Mouse (Mus musculus) MEL (cell line): Measurements from ENCODE around the gene Optn. TPM values are rescaled to one million over a fixed set of nuclear protein-coding genes. Genes with fewer than 3 reads are reported as not detected.

ENCODE experiments used
- DNase-seq: peaks from one replicate; pipeline ENCODE4 v3.0.0; 2011; ENCODE audit warnings: low read depth, low spot score
- H3K27ac ChIP-seq: 2 replicates; pipeline ENCODE4 v1.5.1; 2012; ENCODE audit warnings: low read depth, mild to moderate bottlenecking, control low read depth, low read length, moderate library complexity; ENCODE audit not compliant: control insufficient read depth
- H3K27me3 ChIP-seq, 2 experiments: fragments of 150-350 bp in 1 of 2; sonication (generic) in 1 of 2; 2 replicates each; pipeline ENCODE4 v1.6.1; 2012; ENCODE audit warnings: low read length in 2 of 2, mild to moderate bottlenecking in 2 of 2, improper control_type of control experiment in 1 of 2, moderate library complexity in 1 of 2; ENCODE audit not compliant: insufficient read depth in 2 of 2, control insufficient read depth in 1 of 2
- H3K36me3 ChIP-seq, 2 experiments: 2 replicates each; pipeline ENCODE4 v1.6.1; 2012 to 2014; ENCODE audit warnings: low read length in 2 of 2, improper control_type of control experiment in 1 of 2, inconsistent platforms in 1 of 2, mild to moderate bottlenecking in 1 of 2; ENCODE audit not compliant: insufficient read depth in 2 of 2, control insufficient read depth in 1 of 2
- H3K4me1 ChIP-seq, 2 experiments: fragments of 150-350 bp in 1 of 2; sonication (generic) in 1 of 2; 2 replicates each; pipeline ENCODE4 v1.6.1; 2012; ENCODE audit warnings: low read length in 2 of 2, improper control_type of control experiment in 1 of 2, mild to moderate bottlenecking in 1 of 2; ENCODE audit not compliant: insufficient read depth in 2 of 2, control insufficient read depth in 1 of 2
- H3K4me3 ChIP-seq, 2 experiments: fragments of 150-350 bp in 1 of 2; sonication (generic) in 1 of 2; 2 replicates each; pipeline ENCODE4 v1.5.1; 2012; ENCODE audit warnings: low read depth in 2 of 2, low read length in 2 of 2, mild to moderate bottlenecking in 2 of 2, moderate library complexity in 2 of 2, control low read depth in 1 of 2, improper control_type of control experiment in 1 of 2; ENCODE audit not compliant: control insufficient read depth in 1 of 2, insufficient read depth in 1 of 2
- H3K79me2 ChIP-seq: 2 replicates; pipeline ENCODE4 v1.6.1; 2012; ENCODE audit warnings: mild to moderate bottlenecking, low read length, moderate library complexity; ENCODE audit not compliant: control insufficient read depth, poor library complexity, insufficient read depth
- H3K9ac ChIP-seq: 2 replicates; pipeline ENCODE4 v1.6.1; 2012; ENCODE audit warnings: low read depth, mild to moderate bottlenecking, control low read depth, low read length, moderate library complexity; ENCODE audit not compliant: control insufficient read depth, poor library complexity, severe bottlenecking
- H3K9me3 ChIP-seq: fragments of 150-350 bp; sonication (generic); replicated peaks from 2 replicates; pipeline ENCODE4 v1.6.1; 2012; ENCODE audit warnings: mild to moderate bottlenecking, low read length, improper control_type of control experiment, moderate library complexity; ENCODE audit not compliant: insufficient read depth
- BHLHE40 ChIP-seq: IDR thresholded peaks from 2 replicates; pipeline ENCODE4 v1.6.1; 2012; ENCODE audit warnings: low read depth, mild to moderate bottlenecking, inconsistent platforms, low read length, improper control_type of control experiment, borderline replicate concordance
- CHD1 ChIP-seq: IDR thresholded peaks from 2 replicates; pipeline ENCODE4 v1.6.1; 2012; ENCODE audit warnings: low read depth, mild to moderate bottlenecking, inconsistent platforms, low read length, improper control_type of control experiment
- CHD2 ChIP-seq: IDR thresholded peaks from 2 replicates; pipeline ENCODE4 v1.6.1; 2011; ENCODE audit warnings: low read length, improper control_type of control experiment
- CTCF ChIP-seq, 3 experiments: IDR thresholded peaks in 2 of 3; conservative IDR thresholded peaks in 1 of 3; 2 replicates each; pipeline ENCODE4 v1.5.1; 2011 to 2012; ENCODE audit warnings: low read length in 3 of 3, low read depth in 2 of 3, mild to moderate bottlenecking in 2 of 3, improper control_type of control experiment in 1 of 3, inconsistent platforms in 1 of 3, mixed read lengths in 1 of 3, moderate library complexity in 1 of 3; ENCODE audit not compliant: control insufficient read depth in 1 of 3, insufficient read depth in 1 of 3, poor library complexity in 1 of 3, severe bottlenecking in 1 of 3
- E2F4 ChIP-seq: IDR thresholded peaks from 2 replicates; pipeline ENCODE4 v1.6.1; 2011; ENCODE audit warnings: low read depth, low read length, improper control_type of control experiment, borderline replicate concordance
- ELF1 ChIP-seq: IDR thresholded peaks from 2 replicates; pipeline ENCODE4 v1.6.1; 2014; ENCODE audit warnings: low read depth, mild to moderate bottlenecking, inconsistent platforms, low read length, improper control_type of control experiment, moderate library complexity
- ETS1 ChIP-seq: IDR thresholded peaks from 2 replicates; pipeline ENCODE4 v1.6.1; 2012; ENCODE audit warnings: low read depth, mild to moderate bottlenecking, inconsistent platforms, low read length, improper control_type of control experiment, moderate library complexity
- GABPA ChIP-seq: IDR thresholded peaks from 2 replicates; pipeline ENCODE4 v1.6.1; 2012; ENCODE audit warnings: low read depth, mild to moderate bottlenecking, inconsistent platforms, low read length, improper control_type of control experiment, moderate library complexity
- GATA1 ChIP-seq: IDR thresholded peaks from 2 replicates; pipeline ENCODE4 v1.6.1; 2011; ENCODE audit warnings: low read depth, low read length, improper control_type of control experiment
- JUND ChIP-seq: IDR thresholded peaks from 2 replicates; pipeline ENCODE4 v1.6.1; 2011; ENCODE audit warnings: low read depth, mild to moderate bottlenecking, improper control_type of control experiment, low read length
- MAFK ChIP-seq: IDR thresholded peaks from 2 replicates; pipeline ENCODE4 v1.6.1; 2011; ENCODE audit warnings: low read depth, mild to moderate bottlenecking, low read length, improper control_type of control experiment, borderline replicate concordance
- MAZ ChIP-seq: IDR thresholded peaks from 2 replicates; pipeline ENCODE4 v1.6.1; 2012; ENCODE audit warnings: low read depth, mild to moderate bottlenecking, inconsistent platforms, low read length, improper control_type of control experiment
- MXI1 ChIP-seq: IDR thresholded peaks from 2 replicates; pipeline ENCODE4 v1.6.1; 2011; ENCODE audit warnings: mild to moderate bottlenecking, low read depth, low read length, improper control_type of control experiment
- MYB ChIP-seq: IDR thresholded peaks from 2 replicates; pipeline ENCODE4 v1.6.1; 2011; ENCODE audit warnings: mild to moderate bottlenecking, low read depth, low read length, improper control_type of control experiment
- NRF1 ChIP-seq: IDR thresholded peaks from 2 replicates; pipeline ENCODE4 v1.6.1; 2014; ENCODE audit warnings: low read depth, mild to moderate bottlenecking, inconsistent platforms, low read length, improper control_type of control experiment, moderate library complexity; ENCODE audit not compliant: poor library complexity, insufficient read depth, severe bottlenecking
- POLR2A ChIP-seq, 2 experiments: IDR thresholded peaks; 2 replicates each; pipeline ENCODE4 v1.6.1; 2011 to 2012; ENCODE audit warnings: low read length in 2 of 2, mild to moderate bottlenecking in 2 of 2, control low read depth in 1 of 2, improper control_type of control experiment in 1 of 2, low read depth in 1 of 2, moderate library complexity in 1 of 2; ENCODE audit not compliant: control insufficient read depth in 1 of 2, insufficient read depth in 1 of 2, poor library complexity in 1 of 2
- POLR2AphosphoS2 ChIP-seq: IDR thresholded peaks from 2 replicates; pipeline ENCODE4 v1.6.1; 2011; ENCODE audit warnings: low read length, improper control_type of control experiment
- POLR2AphosphoS5 ChIP-seq: IDR thresholded peaks from 2 replicates; pipeline ENCODE4 v1.6.1; 2012; ENCODE audit warnings: low read depth, borderline replicate concordance, mild to moderate bottlenecking, inconsistent platforms, low read length, moderate library complexity, mixed read lengths
- RCOR1 ChIP-seq: IDR thresholded peaks from 2 replicates; pipeline ENCODE4 v1.6.1; 2012; ENCODE audit warnings: low read depth, mild to moderate bottlenecking, inconsistent platforms, low read length, improper control_type of control experiment
- SIN3A ChIP-seq: IDR thresholded peaks from 2 replicates; pipeline ENCODE4 v1.6.1; 2012; ENCODE audit warnings: low read length, improper control_type of control experiment, inconsistent platforms
- SMC3 ChIP-seq: IDR thresholded peaks from 2 replicates; pipeline ENCODE4 v1.6.1; 2011; ENCODE audit warnings: low read depth, low read length, improper control_type of control experiment
- TAL1 ChIP-seq: IDR thresholded peaks from 2 replicates; pipeline ENCODE4 v1.6.1; 2012; ENCODE audit warnings: mild to moderate bottlenecking, inconsistent platforms, low read length, moderate library complexity, mixed read lengths
- TCF12 ChIP-seq: IDR thresholded peaks from 2 replicates; pipeline ENCODE4 v1.6.1; 2014; ENCODE audit warnings: low read depth, mild to moderate bottlenecking, inconsistent platforms, low read length, improper control_type of control experiment, moderate library complexity
- UBTF ChIP-seq: IDR thresholded peaks from 2 replicates; pipeline ENCODE4 v1.6.1; 2012; ENCODE audit warnings: low read depth, mild to moderate bottlenecking, inconsistent platforms, low read length, improper control_type of control experiment, moderate library complexity, borderline replicate concordance; ENCODE audit not compliant: insufficient read depth
- USF2 ChIP-seq, 2 experiments: IDR thresholded peaks; 2 replicates each; pipeline ENCODE4 v1.6.1; 2011 to 2012; ENCODE audit warnings: improper control_type of control experiment in 2 of 2, low read length in 2 of 2, borderline replicate concordance in 1 of 2, inconsistent platforms in 1 of 2, low read depth in 1 of 2, mild to moderate bottlenecking in 1 of 2; ENCODE audit not compliant: insufficient read depth in 1 of 2
- ZKSCAN1 ChIP-seq: IDR thresholded peaks from 2 replicates; pipeline ENCODE4 v1.6.1; 2012; ENCODE audit warnings: low read depth, mild to moderate bottlenecking, inconsistent platforms, low read length, improper control_type of control experiment, moderate library complexity
- ZMIZ1 ChIP-seq: IDR thresholded peaks from 2 replicates; pipeline ENCODE4 v1.6.1; 2012; ENCODE audit warnings: low read depth, mild to moderate bottlenecking, inconsistent platforms, low read length, improper control_type of control experiment, moderate library complexity
- ZNF384 ChIP-seq: IDR thresholded peaks from 2 replicates; pipeline ENCODE4 v1.6.1; 2012; ENCODE audit warnings: low read depth, mild to moderate bottlenecking, inconsistent platforms, low read length, improper control_type of control experiment
- polyA plus RNA-seq, 2 experiments: library from polyadenylated mRNA; stranded (reverse) in 1 of 2; unstranded in 1 of 2; fragments of >175 nt in 1 of 2; fragments of >200 nt in 1 of 2; gene quantifications; 2 replicates each; pipeline versions ENCODE4 v1.2.1 to v1.2.4; 2012; ENCODE audit warnings: low replicate concordance in 2 of 2, low read depth in 1 of 2; ENCODE audit not compliant: insufficient read length in 2 of 2, insufficient read depth in 1 of 2, missing spikeins in 1 of 2
- total RNA-seq: library from RNA; depleted of rRNA; stranded (reverse); fragments of 300-350 nt; gene quantifications from 2 replicates; pipeline ENCODE4 v1.2.3, GENCODE M21; 2012

Optn gene
- total and polyA plus RNA-seq, 3 experiments, result 10.9 to 17.0 TPM; not detected in 1

- Histone ChIP-seq H3K79me2 (peaks cover 4% of the 10 kb centered on the region), H3K9me3 (no peaks in the 10 kb centered on the region), H3K36me3 (peaks cover 0 to 7% of the 10 kb centered on the region in 2 experiments; a peak in 2 of 4 replicates), H3K4me1 (peaks cover 7 to 10% of the 10 kb centered on the region in 2 experiments)
- peak; percentile 72 for DNase-seq
- TF ChIP-seq MAFK (no peak), UBTF (no peak), BHLHE40 (no peak), JUND (peak; percentile 95), GABPA (0 out of 2 replicates have a peak, but pooled peaks have one; percentile 38), RCOR1 (no peak), ZNF384 (no peak), POLR2AphosphoS2 (no peak), MAZ (0 out of 2 replicates have a peak, but pooled peaks have one; percentile 7), TAL1 (no peak), ZKSCAN1 (no peak), SIN3A (peak; percentile 17), MXI1 (no peak; the same call in 1 of the 2 replicates), TCF12 (0 out of 2 replicates have a peak, but pooled peaks have one; percentile 7), POLR2AphosphoS5 (no peak), GATA1 (peak; percentile 52)
- TF ChIP-seq, all 39 proteins: peak for 6
- Histone ChIP-seq H3K27ac (peak overlapping the region; percentile 18), H3K27me3 (no peaks in the 10 kb centered on the region), H3K4me3 (peak overlapping the region; percentile 78 to 92), H3K9ac (peak overlapping the region; percentile 75)
Observed at GRCm38 (mm10) chr2:5062496-5063298, 1.2 kb downstream of the Optn start.

GRCm38 (mm10) chr2:5061133-5061708, 2.6 kb downstream of the Optn start:
- no peak for DNase-seq
- Histone ChIP-seq H3K9ac (no peak overlapping the region), H3K27ac (no peak overlapping the region), H3K27me3 (no peaks in the 10 kb centered on the region), H3K4me3 (no peak overlapping the region), H3K4me1 (peaks cover 4 to 8% of the 10 kb centered on the region in 2 experiments; a peak in 3 of 4 replicates), H3K36me3 (peaks cover 0 to 3% of the 10 kb centered on the region in 2 experiments; a peak in 2 of 4 replicates), H3K9me3 (no peaks in the 10 kb centered on the region), H3K79me2 (peaks cover 4% of the 10 kb centered on the region)
- TF ChIP-seq MAZ (no peak), GABPA (no peak), CTCF (IDR thresholded peaks at IDR 0.05 in 2 of 3, conservative IDR thresholded peaks at IDR 0.05 in 1 of 3; ENCODE audit: control insufficient read depth in 1 of 3, insufficient read depth in 1 of 3, low read depth in 2 of 3, low read length in 3 of 3, poor library complexity in 1 of 3, severe bottlenecking in 1 of 3) (no peak), TAL1 (no peak), UBTF (no peak), USF2 (IDR thresholded peaks at IDR 0.05; ENCODE audit: borderline replicate concordance in 1 of 2, insufficient read depth in 1 of 2, low read depth in 1 of 2, low read length in 2 of 2) (no peak), BHLHE40 (no peak), TCF12 (no peak), ELF1 (no peak), CHD2 (no peak), E2F4 (no peak), ZMIZ1 (no peak), SMC3 (no peak), GATA1 (no peak), MYB (no peak), ZKSCAN1 (no peak), POLR2A (IDR thresholded peaks at IDR 0.05; ENCODE audit: control insufficient read depth in 1 of 2, insufficient read depth in 1 of 2, low read depth in 1 of 2, low read length in 2 of 2, poor library complexity in 1 of 2) (no peak), NRF1 (no peak), ETS1 (no peak), CHD1 (no peak)
